Mouse (Mus musculus) cerebellum, adult 11 months (tissue): ENCODE measurements around the gene Itgb1.

Source experiments
- DNase-seq: peaks from one replicate; pipeline ENCODE4 v3.0.0; 2022

Gene Itgb1

GRCm38 (mm10) chr8:128684609-128685506 is 596 bp upstream of the Itgb1 start:
- no peak for DNase-seq

DNA sequence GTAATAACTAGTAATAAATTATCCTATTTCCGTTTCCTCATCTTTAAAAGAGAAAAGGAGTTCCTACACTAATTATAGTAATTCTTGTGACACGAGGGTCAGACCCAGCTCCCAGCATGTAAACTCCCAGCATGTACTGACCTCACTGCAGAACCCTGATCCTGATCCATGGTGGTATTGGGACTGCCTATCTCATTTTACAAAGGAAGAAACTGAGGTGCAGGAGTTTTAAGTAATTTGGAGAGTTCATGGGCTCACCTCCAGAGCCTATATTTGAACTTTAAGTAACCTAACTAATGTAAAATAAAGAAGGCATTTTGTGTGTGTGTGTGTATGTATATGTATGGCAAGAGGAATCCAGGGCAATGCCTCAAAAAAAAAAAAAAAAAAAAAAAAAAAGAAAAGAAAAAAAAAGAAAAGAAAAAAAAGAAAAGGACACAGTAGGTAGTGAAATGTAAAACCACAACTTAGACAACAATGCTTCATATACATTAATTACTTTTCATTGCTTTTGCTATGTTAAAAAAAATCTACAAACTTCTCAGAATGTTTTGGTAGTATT is 1.1 kb downstream of the Itgb1 start:
- DNase-seq: no peak

- no peak for DNase-seq
These were observed 3.2 kb downstream of the Itgb1 start for GRCm38 (mm10) chr8:128688679-128689078.

- DNase-seq: no peak
These were observed 4.6 kb downstream of the Itgb1 start for GRCm38 (mm10) chr8:128690056-128690455.

GRCm38 (mm10) chr8:128696701-128697397 is 11.4 kb downstream of the Itgb1 start:
- DNase-seq: no peak

GRCm38 (mm10) chr8:128697945-128698344 is 12.5 kb downstream of the Itgb1 start:
- no peak for DNase-seq

DNA sequence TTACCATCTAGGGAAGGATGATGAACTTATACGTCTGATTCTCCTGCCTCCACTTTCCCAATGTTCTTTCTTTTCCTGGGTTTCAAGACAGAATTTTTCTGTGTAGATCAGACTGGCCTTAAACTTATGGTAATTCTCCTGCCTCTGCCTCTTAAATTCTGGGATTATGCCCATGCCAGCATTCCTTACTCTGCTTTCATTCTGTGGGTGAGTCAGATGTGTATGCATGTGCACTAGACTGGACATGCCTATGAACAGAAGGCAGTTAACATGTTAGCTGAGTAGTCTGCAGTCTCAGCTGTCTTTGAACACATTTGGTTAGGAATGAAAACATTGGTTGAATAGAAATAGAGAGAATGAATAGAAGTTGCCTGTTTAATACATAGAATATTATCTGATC is 18.9 kb downstream of the Itgb1 start:
- DNase-seq: no peak

GRCm38 (mm10) chr8:128704836-128705235 is 19.4 kb downstream of the Itgb1 start:
- no peak for DNase-seq

DNA sequence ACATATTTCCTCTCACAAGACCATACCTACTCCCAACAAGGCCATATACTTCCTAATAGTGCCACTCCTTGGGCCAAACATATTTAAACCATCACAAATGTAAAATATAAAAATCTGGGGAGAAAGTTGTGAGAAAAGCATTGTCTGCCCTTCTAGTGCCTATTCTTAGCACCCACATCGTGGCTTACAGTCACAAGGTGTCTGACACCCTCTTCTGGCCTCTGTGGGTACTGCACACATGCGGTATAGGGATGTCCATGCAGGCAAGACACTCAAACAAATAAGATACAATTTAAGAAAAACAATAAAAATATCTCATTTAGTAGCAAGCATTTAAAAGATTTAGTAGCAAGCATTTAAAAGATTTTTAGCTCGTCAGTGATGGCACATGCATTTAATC is 23.8 kb downstream of the Itgb1 start:
- DNase-seq: peak; percentile 45

DNA sequence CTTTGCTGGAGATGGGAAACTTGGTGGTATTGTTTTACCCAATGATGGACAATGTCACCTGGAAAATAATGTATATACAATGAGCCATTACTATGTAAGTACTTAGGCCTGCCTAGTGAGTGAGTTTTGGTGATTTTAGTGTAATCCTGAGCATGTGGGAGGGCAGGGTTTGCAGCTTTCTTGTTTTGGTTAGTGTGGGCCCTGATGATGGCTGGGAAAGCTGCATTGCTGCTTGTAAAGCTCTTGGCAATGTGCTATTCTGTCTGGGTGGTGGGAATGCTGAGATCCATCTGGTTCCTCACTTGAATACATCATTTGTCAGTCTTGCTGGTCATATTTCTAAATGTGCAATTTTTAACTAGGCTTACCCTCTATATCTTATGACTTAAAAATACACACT is 30.7 kb downstream of the Itgb1 start:
- DNase-seq: no peak

GRCm38 (mm10) chr8:128724819-128725218 is 39.4 kb downstream of the Itgb1 start:
- DNase-seq: no peak

DNA sequence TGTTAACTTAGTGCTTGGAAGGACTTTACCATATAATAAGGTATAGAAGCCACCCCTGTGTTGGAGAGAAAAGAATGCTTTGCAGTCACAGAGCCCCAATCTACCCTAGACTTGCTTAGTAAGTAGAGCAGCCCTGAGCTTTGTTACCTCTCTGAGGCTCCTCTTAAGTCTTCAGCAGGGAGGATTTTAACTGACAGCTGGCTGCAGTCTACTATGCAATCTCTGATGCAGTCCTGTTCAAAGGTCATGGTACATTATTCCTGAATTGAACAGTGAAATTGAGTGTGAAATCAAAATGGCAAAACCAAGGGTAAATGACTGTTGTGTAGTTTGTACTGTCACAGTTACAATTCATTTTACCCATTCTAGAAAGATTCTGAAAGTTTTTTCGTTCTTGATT is 41.8 kb downstream of the Itgb1 start:
- no peak for DNase-seq

DNA sequence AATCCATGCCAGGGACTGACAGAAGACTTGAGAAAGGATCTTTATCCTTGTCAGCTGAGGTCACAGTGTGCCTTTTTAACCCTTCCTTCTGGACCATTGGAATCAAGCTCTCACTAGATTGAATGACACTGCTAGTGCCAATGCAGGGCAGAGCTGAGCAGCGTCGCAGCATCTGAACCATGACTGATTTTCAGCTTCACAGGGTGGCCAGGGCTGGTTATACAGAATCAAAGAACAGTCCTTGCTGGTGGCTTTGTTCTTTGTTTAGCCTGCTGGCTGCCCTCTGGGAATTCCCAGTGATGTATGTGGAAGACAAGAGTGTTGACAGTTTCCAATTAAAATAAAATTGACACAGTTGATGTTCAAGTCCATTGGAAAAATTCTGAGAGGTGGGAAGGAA is 46.8 kb downstream of the Itgb1 start:
- no peak for DNase-seq

DNA sequence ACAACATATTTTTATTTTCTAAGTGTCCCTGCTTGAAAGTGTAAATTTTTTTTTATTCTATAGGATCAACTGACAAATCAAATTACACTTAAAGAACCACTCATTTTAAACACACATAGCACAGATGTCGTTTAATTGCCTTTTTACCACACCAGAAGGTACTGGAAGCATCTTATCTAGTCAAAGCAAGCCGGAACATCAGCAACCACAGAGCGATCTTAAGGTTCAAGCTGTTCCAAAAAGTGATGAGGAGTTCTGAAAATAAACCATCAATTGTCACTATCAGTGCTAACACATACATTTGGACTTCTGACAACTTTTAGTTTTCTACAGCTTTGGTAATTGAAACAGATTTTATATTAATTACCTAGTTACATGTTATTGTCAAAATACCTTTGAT is 48.7 kb downstream of the Itgb1 start:
- DNase-seq: no peak

DNA sequence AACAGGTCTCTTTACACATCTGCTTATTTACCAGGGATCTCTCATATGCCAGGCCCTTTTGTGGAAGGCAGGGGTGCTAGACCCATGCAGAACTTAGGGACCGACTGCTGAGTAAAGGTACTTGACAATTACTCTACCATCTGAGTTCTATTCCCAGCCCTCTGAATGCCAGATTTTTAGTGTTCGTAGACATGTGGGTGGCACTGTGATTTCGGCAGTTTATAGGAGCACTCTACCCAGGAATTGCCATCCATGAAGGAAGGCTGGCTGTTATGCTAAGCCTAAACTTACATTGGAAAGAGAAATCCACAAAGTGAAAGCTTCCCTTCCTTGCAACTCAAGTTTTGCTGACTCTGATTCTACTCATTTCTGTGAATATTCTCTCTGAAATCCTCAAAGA is 50.2 kb downstream of the Itgb1 start:
- DNase-seq: no peak
